Mouse (Mus musculus) yolk sac, embryonic 10.5 days (tissue): ENCODE data around the gene Ints7.

ENCODE experiments used
- DNase-seq: peaks from one replicate; pipeline ENCODE4 v3.0.0-alpha.2; 2017; ENCODE audit warnings: low spot score

The Ints7 gene

GRCm38 (mm10) chr1:191575458-191576247, at the start of gene Ints7, which contains the start of gene Dtl:
TSS of gene Ints7 (plus strand) at chr1:191575636.
TSS of gene Dtl (minus strand) at chr1:191575544.
- peak; percentile 99 for DNase-seq

- DNase-seq: no peak
Observed at GRCm38 (mm10) chr1:191527089-191527488, 48.3 kb upstream of the Ints7 start.

GRCm38 (mm10) chr1:191527921-191528612, 47.4 kb upstream of the Ints7 start:
- no peak for DNase-seq

DNA sequence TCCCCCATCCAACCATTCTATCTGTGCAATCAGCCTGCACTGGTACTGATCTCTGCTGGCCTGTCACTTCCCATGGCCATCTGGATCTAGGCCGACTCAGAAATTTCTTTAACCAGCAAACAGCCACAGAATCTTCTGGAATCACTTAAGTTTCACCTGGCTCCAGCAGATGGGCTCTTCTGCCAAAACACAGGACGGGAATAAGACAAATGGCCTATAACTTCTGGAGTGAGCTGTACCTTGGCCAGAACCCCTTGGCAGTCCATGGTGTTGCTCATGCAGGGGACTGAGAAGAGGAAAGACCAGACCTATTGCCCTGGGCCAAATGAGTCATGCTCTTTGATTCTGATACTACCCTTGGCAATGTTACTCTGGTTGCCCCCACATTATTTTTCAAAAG, 46.0 kb upstream of the Ints7 start:
- no peak for DNase-seq

GRCm38 (mm10) chr1:191531023-191531422, 44.4 kb upstream of the Ints7 start:
- DNase-seq: no peak

DNA sequence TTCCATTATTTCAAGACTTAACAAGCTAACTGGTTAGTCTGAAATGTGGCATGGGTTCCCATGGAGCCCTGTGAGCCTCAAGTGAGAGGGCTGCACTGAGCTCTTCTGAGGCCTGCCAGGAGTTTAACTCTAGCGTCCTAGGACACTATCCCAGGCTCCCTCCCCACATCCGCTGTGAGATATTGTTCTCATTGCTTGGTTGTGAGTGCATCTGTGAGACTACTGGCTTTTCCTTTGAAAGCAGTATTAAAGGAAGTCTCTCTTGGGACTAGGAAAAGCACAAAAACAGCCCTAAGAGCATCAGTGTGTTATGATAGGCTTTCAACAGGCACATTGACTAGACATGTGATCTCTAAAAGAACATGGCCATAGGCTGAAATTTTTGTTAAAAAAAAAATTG, 40.5 kb upstream of the Ints7 start:
- DNase-seq: no peak

GRCm38 (mm10) chr1:191540300-191540699, 35.1 kb upstream of the Ints7 start:
- DNase-seq: no peak

- DNase-seq: no peak
Observed at GRCm38 (mm10) chr1:191541014-191541413, 34.4 kb upstream of the Ints7 start.

DNA sequence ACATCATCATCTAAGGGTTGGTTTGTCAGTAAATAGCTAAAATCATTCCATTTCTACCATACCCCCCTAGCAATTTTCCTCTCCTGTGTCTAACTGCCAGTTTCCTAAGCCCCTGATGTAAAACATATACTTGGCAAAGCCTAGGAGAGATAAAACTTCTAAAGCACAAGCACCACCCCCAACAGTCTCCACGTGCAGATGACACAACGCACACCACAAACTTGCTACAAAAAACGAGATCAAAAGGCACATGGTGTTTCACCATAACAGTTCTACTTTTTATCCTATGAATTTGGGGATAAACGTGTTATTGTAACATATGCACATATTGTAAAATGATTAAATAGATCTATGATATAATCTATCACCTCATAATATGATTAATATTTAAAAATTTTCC, 33.8 kb upstream of the Ints7 start:
- DNase-seq: no peak

GRCm38 (mm10) chr1:191543747-191544146, 31.7 kb upstream of the Ints7 start:
- no peak for DNase-seq

GRCm38 (mm10) chr1:191550786-191551185, 24.6 kb upstream of the Ints7 start:
- no peak for DNase-seq

DNA sequence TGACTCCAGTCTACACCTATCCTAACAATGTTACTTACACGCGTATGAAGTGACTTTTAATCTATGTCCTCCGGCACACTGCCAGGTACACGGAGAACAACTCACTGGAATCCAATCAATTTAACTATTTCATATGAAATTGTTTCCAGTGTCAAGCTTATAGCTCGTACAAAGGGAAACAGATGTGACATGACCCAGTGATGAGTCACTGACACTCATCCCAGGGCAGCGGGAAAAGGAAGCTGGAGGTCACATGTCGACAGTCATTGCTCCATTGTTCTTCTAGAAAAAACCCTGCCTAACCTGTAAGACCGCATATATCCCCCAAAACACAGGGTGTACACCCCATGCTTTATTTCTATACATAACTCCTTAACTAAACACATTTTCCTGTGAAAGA, 18.3 kb upstream of the Ints7 start:
- DNase-seq: no peak

DNA sequence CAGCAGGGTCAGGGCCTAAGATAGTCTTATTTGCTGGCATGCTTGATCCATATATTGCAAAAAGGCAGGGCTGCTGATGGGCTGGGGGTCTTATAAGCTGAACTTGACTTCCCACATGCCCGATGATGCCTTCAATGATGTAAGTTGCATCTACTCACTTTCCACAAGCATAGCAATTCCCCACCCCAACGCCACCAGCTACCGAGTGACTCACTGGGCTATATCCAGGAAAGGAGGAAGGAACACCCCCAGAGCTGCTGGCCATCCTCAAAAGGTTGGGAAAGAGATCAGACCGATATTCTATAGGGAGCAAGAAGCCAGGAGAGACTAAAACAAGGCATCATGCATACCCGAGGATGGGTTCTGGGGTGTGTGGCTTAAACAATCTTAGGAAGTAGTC, 15.7 kb upstream of the Ints7 start:
- no peak for DNase-seq

DNA sequence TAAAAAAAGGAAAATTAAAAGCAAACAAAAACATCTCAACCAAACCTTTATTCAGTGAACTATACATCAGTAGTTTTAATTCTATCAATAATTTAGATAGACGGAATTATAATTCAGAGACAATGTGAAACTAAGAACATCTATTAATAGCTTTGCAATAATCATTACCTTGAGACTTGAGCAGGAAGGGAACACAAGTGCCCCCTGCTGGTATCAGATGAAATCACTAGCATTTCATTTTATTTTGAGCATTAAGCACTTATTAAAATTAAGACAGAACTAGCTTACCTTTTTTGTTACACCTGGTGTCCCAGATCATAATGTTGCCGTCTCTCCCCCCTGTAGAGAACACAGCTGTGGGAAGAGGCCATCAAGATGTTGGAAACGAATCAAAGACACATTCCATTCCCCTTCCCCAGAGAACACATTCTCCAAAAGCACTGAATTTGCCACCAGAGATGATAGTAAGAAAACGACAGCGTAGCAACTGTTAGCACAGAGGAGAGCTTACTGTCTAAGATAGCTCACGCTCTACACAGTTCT, 12.5 kb upstream of the Ints7 start:
- no peak for DNase-seq

DNA sequence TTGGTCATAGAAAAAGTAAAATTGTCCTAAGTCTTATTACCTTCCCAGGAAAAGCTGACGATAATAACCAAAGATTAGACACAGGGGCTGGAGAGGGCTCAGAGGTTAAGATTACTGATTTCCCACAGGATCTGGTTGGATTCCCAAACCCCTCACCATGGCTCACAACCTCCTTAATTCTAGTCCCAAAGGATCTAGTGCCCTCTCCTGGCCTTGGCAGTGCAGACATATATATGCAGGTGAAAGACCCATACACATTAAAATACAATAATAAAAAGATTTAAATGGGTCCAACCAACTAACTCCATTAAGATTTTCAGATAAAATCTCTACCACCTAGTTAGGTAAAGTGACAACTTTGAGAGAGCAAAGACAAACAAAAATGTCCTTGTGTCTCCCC, 7.6 kb upstream of the Ints7 start:
- no peak for DNase-seq

DNA sequence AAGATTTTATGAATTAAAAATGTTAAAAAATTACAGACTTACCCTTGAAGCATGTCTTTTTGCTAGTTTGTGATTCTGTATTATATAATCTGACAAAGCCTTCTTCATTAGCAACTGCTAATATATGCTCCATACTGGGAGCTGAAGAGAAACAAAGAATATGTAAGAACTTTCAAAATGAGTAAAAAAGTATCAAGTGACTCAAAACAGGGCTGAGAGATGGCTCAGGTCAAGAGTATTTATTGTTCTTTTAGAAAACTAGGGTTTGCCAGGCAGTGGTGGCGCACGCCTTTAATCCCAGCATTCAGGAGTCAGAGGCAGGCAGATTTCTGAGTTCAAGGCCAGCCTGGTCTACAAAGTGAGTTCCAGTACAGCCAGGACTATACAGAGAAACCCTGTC, 5.8 kb upstream of the Ints7 start:
- no peak for DNase-seq

DNA sequence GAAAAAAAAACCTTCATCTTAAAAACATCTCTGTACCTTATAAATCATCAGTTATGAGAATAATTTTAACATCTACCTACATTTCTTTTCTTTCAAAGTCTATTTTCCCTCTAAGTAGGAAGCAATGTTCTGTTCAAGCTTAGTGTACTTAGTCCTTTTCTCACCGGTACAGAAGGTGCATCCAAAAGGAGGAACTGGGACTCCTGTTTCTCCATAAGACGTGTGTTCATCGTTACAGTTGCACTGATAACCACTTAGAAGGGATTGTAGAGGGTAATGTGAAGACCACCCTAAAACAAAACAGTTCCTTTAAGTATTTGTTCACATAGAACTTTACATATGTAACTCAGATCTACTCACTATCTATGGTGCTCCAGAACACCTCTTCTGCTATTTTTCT, 5.0 kb upstream of the Ints7 start:
- DNase-seq: no peak

DNA sequence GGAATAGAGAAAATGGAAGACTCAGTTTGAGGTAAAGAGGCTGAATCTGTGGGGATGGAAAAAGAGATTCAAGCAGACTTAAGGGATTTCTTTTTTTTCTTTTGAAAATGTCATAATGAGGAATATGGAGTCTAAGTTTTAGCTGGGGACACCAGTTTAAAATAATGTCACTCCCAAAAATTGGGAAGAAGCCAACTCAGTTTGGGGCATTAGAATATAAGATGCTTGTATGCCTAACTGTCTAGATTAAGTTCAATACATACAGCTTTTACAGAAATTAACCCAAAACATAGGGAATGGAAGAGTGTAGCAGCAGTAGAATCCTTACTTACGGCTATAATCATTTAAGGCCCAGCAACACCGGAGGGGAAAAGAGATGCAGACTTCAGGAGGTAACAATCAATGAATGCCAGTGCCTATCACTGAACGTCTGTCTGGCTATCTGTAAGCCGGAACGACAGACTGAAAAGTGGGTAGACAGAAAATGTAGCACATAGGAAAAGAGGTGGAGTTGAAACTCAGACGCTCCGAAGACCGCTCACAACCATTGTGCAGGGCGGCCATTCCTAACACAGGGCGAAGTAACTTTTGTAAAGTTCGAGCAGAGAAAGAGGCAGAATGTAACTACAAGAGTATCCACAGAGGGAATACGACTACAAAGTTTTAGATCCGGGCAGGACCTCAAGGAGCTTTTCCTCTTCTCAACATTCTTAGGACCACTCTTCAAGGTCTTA, 1.4 kb upstream of the Ints7 start:
- DNase-seq: peak; percentile 16

DNA sequence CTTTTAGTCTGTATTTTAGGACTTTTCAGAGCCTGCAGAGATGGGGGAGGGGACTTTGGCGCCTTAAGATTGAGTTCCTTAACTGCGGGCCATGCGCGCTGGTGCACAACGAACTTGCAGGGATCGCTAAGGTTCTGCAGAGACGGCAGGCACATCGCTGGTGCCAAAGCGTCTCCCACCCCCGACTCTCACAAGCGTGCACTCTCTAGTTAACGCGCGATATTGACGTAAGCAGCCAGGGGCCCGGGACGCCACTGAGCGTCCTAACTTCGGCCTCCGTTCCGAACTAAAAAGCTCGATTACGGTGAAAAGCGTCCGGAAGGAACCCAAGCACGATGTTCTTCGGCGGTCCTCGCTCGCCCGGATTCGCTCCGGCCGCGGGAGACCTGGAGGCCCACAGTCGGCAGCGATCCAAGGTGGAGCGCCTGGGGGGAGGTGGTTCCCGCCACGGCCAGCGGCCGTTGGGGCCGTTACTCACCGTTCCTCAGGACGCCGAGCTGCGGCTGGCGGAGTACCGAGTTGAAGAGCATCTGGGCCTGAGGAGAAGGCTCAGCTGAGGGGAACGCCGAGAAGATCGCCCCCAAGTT, 472 bp upstream of the Ints7 start:
- peak; percentile 78 for DNase-seq

GRCm38 (mm10) chr1:191579524-191579923, 4.1 kb downstream of the Ints7 start:
- no peak for DNase-seq

GRCm38 (mm10) chr1:191581641-191582040, 6.2 kb downstream of the Ints7 start:
- DNase-seq: no peak

DNA sequence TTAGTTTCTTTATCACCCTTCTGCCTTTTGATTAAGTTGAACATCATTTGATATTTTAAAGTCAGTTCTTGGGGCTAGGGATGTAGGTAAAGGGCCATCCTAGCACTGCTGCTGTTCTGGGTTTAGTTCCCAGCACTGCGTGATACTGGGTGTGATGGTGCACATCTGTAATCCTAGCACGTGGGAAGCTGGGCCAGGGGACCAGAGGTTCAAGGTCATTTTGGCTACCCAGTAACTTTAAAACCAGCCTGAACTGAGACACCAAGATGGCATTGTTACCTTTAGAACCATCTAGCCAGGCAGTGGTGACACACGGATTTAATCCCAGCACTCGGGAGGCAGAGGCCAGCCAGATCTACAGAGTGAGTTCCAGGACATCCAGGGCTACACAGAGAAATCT, 8.4 kb downstream of the Ints7 start:
- DNase-seq: no peak
